Mouse (Mus musculus) intestine, embryonic 16.5 days (tissue): ENCODE results near the gene Ambra1. TPM values are rescaled to one million over a fixed set of nuclear protein-coding genes. Genes with fewer than 3 reads are reported as not detected.

ENCODE experiments used
- ATAC-seq: fragments of 200-750 bp; cut with Nextera tagmentation; 2 replicates; pipeline ENCODE4 v1.8.0; 2017; ENCODE audit warnings: moderate TSS enrichment, moderate library complexity
- H3K27ac ChIP-seq: fragments of 300-500 bp; sonication (generic); 2 replicates; pipeline ENCODE4 v1.5.1; 2014; ENCODE audit warnings: mild to moderate bottlenecking, low read length
- H3K27me3 ChIP-seq: fragments of 300-500 bp; sonication (generic); replicated peaks from 2 replicates; pipeline ENCODE4 v1.6.1; 2014; ENCODE audit warnings: low read length, control low read depth, mixed read lengths; ENCODE audit not compliant: control insufficient read depth, insufficient read depth
- H3K36me3 ChIP-seq: fragments of 300-500 bp; sonication (generic); 2 replicates; pipeline ENCODE4 v1.6.1; 2014; ENCODE audit warnings: low read length, control low read depth; ENCODE audit not compliant: control insufficient read depth, insufficient read depth
- H3K4me1 ChIP-seq: fragments of 300-500 bp; sonication (generic); 2 replicates; pipeline ENCODE4 v1.6.1; 2014; ENCODE audit warnings: low read length, control low read depth, mixed read lengths; ENCODE audit not compliant: control insufficient read depth, insufficient read depth
- H3K4me2 ChIP-seq: fragments of 300-500 bp; sonication (generic); 2 replicates; pipeline ENCODE4 v1.6.1; 2014; ENCODE audit warnings: low read depth, low read length, control low read depth
- H3K4me3 ChIP-seq: fragments of 300-500 bp; sonication (generic); 2 replicates; pipeline ENCODE4 v1.5.1; 2014; ENCODE audit warnings: mild to moderate bottlenecking, low read length
- H3K9ac ChIP-seq: fragments of 300-500 bp; sonication (generic); 2 replicates; pipeline ENCODE4 v1.6.1; 2014; ENCODE audit warnings: low read depth, low read length
- H3K9me3 ChIP-seq: fragments of 300-500 bp; sonication (generic); 2 replicates; pipeline ENCODE4 v1.6.1; 2016; ENCODE audit warnings: low read length, control low read depth; ENCODE audit not compliant: control insufficient read depth
- WGBS: fragments of 180-500 bp; shearing (Covaris S2); extraction: QIAGEN DNeasy Blood & Tissue Kit; methylation state at CpG from one replicate; pipeline ENCODE4 v1.1.7; 2014; 5-methylcytosine and 5-hydroxymethylcytosine counted together
- polyA plus RNA-seq: library from polyadenylated mRNA; unstranded; fragments of >200 nt; fragmentation: Nextera tagmentation; extraction: Ambion mirVana; gene quantifications from 2 replicates; pipeline ENCODE4 v1.2.1, GENCODE M21; 2015

The Ambra1 gene
- polyA plus RNA-seq, 1 experiment from 2014 or later = 11.8 TPM

DNA sequence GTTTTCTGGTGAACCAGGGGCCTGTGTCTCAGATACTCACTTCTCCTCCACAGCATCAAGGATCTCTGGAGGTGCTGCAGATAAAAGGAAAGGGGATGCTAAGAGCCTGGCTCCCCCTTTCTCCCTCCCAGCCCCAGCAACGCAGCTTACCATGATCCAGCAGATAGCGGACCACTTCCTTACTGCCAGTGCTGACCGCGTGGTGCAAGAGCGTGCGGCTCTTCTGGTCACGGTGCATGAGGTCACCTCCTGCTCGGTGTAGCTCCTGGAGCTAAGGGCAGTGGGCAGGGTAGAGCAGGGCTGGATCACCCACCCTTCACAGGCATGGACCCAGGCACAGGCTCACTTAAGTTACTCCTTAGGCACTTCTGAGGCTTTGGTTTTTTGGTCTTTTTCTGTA lies 204.1 kb downstream of the Ambra1 start:
- H3K36me3 ChIP-seq = peaks cover 32% of the 10 kb centered on the region
- no peak overlapping the region for H3K4me2 ChIP-seq
- H3K4me1 ChIP-seq = peaks cover 47% of the 10 kb centered on the region
- ATAC-seq = no peak
- no peaks in the 10 kb centered on the region for H3K27me3 ChIP-seq
- 0 out of 2 replicates have a peak overlapping the region, but pooled peaks have one; percentile 11 for H3K9ac ChIP-seq
- WGBS = 39% methylated on average over 8 of the region's 8 CpGs
- H3K27ac ChIP-seq = peak overlapping the region; percentile 54
- H3K9me3 ChIP-seq = no peaks in the 10 kb centered on the region
- no peak overlapping the region for H3K4me3 ChIP-seq

DNA sequence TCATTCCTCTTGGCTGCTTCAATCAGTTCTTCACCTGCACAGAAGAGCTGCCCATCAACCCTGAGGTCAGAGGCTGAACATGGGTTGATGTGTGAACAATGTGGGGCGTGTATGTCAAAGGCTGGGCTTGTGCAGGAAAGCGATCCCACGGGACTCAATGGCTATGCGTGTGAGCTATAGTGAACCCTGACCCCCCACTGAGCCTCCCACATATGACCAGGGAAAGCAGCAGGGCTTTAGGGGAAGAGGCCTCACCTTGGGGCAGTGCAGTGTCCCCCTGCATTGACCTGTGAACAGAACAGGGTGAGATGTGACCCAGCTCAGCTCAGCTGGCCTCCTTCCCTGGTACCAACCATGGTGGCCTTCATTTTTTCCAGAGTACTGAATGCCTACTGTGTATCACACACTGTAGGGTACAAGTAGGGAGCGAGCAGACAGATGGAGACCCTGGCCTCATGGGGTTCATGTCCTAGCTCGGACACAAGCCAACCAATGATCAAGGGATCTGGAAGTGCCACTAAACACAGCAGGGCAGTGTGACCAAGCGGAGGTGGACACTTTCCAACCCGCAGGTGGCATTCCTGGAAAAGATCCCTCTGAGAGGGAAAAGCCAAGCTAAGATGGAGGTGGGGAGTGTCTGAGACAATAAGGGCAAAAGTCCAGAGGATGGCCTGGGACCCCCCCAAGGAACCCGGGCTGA lies 205.0 kb downstream of the Ambra1 start:
- H3K4me3 ChIP-seq = no peak overlapping the region
- no peak overlapping the region for H3K9ac ChIP-seq
- H3K27ac ChIP-seq = no peak overlapping the region
- ATAC-seq = no peak
- no peaks in the 10 kb centered on the region for H3K9me3 ChIP-seq
- 79% methylated on average over 9 of the region's 9 CpGs for WGBS
- peaks cover 37% of the 10 kb centered on the region for H3K36me3 ChIP-seq
- no peaks in the 10 kb centered on the region for H3K27me3 ChIP-seq
- no peak overlapping the region for H3K4me2 ChIP-seq
- peaks cover 47% of the 10 kb centered on the region for H3K4me1 ChIP-seq

DNA sequence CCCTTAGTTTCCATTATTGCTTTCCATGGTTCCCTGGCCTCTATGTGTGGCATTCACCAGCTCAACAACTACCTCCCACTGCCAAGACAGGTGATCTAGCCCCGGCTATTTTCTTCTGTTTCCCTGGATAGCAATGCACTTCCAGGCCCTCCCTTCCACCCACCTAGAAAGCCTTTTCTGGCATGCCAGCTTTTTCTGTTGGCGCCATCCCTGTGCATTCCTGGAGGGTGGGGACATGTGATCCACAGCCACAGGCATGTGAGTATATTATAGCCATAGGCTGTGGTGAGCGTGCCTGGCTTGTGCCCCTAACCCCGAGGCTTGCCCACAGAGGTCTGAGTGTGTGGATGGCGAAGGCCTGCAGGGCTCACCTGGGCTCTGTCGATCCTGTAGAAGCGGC lies 206.2 kb downstream of the Ambra1 start:
- peaks cover 45% of the 10 kb centered on the region for H3K36me3 ChIP-seq
- no peak overlapping the region for H3K4me2 ChIP-seq
- H3K4me3 ChIP-seq = no peak overlapping the region
- H3K27me3 ChIP-seq = no peaks in the 10 kb centered on the region
- no peak overlapping the region for H3K9ac ChIP-seq
- no peak overlapping the region for H3K27ac ChIP-seq
- H3K4me1 ChIP-seq = peaks cover 37% of the 10 kb centered on the region
- ATAC-seq = no peak
- no peaks in the 10 kb centered on the region for H3K9me3 ChIP-seq
- 92% methylated on average over 7 of the region's 7 CpGs for WGBS

DNA sequence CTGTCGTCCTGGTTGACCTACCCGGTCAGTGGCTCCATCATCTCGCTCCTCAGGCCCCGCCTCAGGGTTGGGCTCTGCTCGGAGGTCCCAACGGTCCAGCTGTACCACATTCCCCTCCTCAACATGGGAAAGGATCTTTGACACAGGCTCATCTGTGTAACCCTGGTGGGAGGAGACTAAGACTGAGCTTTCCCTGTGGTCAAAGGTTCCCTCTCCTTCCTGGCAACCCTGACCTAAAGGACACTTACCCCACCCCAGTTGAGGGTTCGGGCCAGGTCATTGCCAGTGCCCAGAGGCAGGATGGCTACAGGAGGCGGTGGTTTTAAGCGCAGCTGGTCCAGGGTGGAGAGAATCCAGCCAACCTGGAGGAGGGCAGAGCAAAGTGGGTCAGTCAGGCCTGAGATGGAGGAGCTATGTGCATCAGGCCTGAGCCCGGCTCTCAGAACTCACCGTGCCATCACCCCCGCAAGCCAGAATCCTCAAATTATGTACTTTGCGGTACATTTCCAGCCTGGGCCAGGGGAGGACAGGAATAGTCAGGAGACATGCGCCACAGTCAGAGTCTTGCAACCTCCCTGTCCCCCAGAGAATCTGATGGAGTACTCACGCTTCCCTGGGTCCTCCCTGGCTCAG lies 209.5 kb downstream of the Ambra1 start:
- Histone ChIP-seq H3K36me3 (peaks cover 51% of the 10 kb centered on the region), H3K9ac (no peak overlapping the region), H3K9me3 (no peaks in the 10 kb centered on the region), H3K4me2 (no peak overlapping the region), H3K4me1 (peaks cover 15% of the 10 kb centered on the region), H3K4me3 (no peak overlapping the region), H3K27ac (no peak overlapping the region), H3K27me3 (no peaks in the 10 kb centered on the region)
- ATAC-seq = no peak
- 84% methylated on average over 15 of the region's 15 CpGs for WGBS

DNA sequence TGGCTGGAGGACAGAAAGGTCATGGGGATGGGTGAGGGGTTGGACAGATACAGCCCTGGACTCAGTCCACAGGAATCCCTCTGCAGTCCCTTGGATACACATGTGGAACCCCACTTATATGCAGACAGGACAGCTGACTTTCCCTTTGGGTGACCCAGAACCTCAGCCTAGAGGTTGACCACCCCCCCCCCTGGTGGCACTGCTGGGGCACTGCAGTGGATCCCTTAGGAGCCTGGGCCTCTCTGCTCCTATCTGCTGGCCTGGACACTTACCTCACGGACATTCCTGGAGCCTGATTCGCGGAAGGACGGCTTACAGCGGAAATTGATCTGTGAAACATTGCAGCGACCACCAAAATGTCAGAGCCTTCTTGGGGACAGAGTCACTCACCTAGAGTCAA lies 212.4 kb downstream of the Ambra1 start:
- ATAC-seq = no peak
- Histone ChIP-seq H3K4me1 (peaks cover 30% of the 10 kb centered on the region), H3K27ac (no peak overlapping the region), H3K4me3 (no peak overlapping the region), H3K4me2 (no peak overlapping the region), H3K9me3 (no peaks in the 10 kb centered on the region), H3K9ac (no peak overlapping the region), H3K36me3 (peaks cover 30% of the 10 kb centered on the region), H3K27me3 (no peaks in the 10 kb centered on the region)
- 62% methylated on average over 6 of the region's 6 CpGs for WGBS

DNA sequence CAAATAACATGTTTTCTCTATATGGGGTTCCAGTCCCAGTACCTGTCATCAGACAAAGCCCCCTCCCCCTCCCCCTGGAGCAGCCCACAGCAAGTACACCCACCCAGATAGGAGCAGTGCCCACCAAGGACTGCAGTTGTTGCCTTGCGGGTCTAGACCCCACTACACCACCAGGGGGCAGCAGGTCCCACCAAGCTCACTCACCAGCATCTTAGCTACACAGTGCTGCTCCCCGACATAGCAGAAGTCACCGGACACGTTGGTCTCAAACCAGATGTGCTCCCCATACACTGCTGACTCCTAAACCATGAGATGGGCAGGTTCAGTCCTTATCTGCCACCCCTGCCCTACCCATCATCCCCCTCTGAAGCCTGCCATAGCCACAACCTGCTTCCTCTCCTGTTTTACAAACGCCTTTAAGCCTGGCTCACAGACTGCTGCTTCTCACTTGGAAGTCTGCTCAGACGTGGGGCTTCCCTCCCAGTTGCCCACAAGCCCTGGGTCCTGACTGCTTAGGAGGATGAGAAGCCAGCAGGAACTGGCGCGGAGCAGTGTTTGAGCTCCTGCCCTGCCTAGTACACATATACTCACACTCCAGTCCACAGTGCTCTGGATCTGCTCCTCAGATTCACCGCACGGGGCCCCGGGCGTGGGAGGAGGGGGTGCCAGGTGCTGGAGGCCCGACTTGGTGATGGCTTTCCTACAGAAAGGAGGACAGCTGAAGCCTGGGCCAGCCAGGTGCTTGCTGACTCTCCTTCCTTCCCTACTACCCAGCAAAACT lies 214.4 kb downstream of the Ambra1 start:
- peak; percentile 42; the same call in 1 of the 2 replicates for ATAC-seq
- H3K27me3 ChIP-seq = no peaks in the 10 kb centered on the region
- WGBS = 45% methylated on average over 13 of the region's 13 CpGs
- H3K27ac ChIP-seq = no peak overlapping the region
- peaks cover 50% of the 10 kb centered on the region for H3K4me1 ChIP-seq
- 0 out of 2 replicates have a peak overlapping the region, but pooled peaks have one; percentile 43 for H3K9ac ChIP-seq
- no peaks in the 10 kb centered on the region for H3K9me3 ChIP-seq
- H3K36me3 ChIP-seq = peaks cover 20% of the 10 kb centered on the region
- H3K4me2 ChIP-seq = no peak overlapping the region
- no peak overlapping the region for H3K4me3 ChIP-seq

DNA sequence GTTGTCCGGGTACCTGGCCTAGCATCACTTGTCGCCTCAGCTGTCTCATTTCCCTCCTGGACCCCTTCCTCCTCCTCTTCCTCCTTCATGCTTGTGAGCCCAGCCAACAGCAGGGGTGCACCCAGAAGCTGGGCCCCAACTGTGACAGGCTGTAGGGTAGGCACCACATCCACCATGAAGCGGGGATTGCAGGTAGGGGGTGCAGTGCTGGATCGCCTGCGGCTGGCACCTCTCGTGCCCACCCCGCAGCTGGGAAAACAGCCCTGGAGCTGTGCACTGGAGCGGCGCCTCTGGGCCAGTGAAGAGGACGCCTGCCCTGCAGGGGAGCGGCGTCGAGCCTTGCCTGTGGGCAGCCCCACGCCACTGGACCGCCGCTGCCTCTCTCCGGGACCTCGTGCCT lies 215.5 kb downstream of the Ambra1 start, which contains the start of gene Gm9821:
Gene Gm9821, plus strand, starts transcription at position 221 of the 400 bp plus-strand sequence.
- peaks cover 62% of the 10 kb centered on the region for H3K4me1 ChIP-seq
- ATAC-seq = no peak

DNA sequence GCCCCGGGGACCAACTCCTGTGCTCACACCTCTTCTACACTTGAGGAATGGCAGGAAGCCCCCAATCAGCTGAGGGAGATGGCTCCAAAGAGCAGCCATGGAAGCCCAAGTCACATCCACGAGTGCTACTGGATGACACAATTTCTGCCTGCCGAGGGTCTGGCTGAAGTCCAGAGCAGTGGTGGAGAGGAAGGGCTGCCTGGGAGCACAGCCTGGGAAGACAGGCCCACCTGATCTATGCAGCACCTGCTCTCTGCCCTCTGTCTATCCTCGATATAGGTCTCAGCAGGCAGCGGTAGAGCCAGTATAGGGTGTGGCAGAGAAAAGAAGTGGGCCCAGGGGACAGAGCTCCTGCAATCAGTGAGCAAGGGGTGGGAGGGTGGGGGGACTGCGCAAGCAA lies 216.9 kb downstream of the Ambra1 start:
- ATAC-seq = peak; percentile 67
- peaks cover 7% of the 10 kb centered on the region for H3K36me3 ChIP-seq
- no peak overlapping the region for H3K4me2 ChIP-seq
- H3K9me3 ChIP-seq = no peaks in the 10 kb centered on the region
- WGBS = 33% methylated on average over 6 of the region's 6 CpGs
- peaks cover 62% of the 10 kb centered on the region for H3K4me1 ChIP-seq
- peak overlapping the region; percentile 43; the same call in 1 of the 2 replicates for H3K27ac ChIP-seq
- no peaks in the 10 kb centered on the region for H3K27me3 ChIP-seq
- H3K9ac ChIP-seq = peak overlapping the region; percentile 35; the same call in 1 of the 2 replicates
- no peak overlapping the region for H3K4me3 ChIP-seq

More for the DNA sequence above, 215.5 kb downstream of the Ambra1 start, which contains the start of gene Gm9821:
- H3K4me2 ChIP-seq = no peak within 1 kb of the TSS
- no peaks in the 10 kb centered on the region for H3K9me3 ChIP-seq
- 0 out of 2 replicates have a peak within 1 kb of the TSS, but pooled peaks have one; percentile 43 for H3K9ac ChIP-seq
- H3K4me3 ChIP-seq = no peak within 1 kb of the TSS
- WGBS = 93% methylated on average over 18 of the region's 18 CpGs
- no peaks in the 10 kb centered on the region for H3K27me3 ChIP-seq
- peak within 1 kb of the TSS; percentile 43; the same call in 1 of the 2 replicates for H3K27ac ChIP-seq
- H3K36me3 ChIP-seq = peaks cover 10% of the 10 kb centered on the region
